15 mouse cellular contexts compared by ENCODE assay signal in genomic region chr3:55397752-55398693, GRCm38 (mm10).
DNase-seq lines count a peak whose midpoint lies in the region; ATAC-seq and TF ChIP-seq lines count a peak whose summit lies in the region.
"Had no signal": no experiment of that assay in that cellular context is flagged by ENCODE, and none has a peak within 500 bp of the region (broad histone marks: within the 10 kb centered on the region; RNA-seq: fewer than 3 reads in every experiment).

No protein-coding gene starts in this region.

- peak; percentile 72 for ATAC-seq in hindbrain, embryonic 12.5 days (ENCODE audit: low FRiP score)
- no peak for ATAC-seq in hindbrain, embryonic 11.5 days (ENCODE audit: low FRiP score)
- peak; percentile 75 for ATAC-seq in midbrain, embryonic 15.5 days (replicated peaks)
- no peak for ATAC-seq in cerebellum, adult (ENCODE audit: insufficient number of reproducible peaks, low FRiP score, low TSS enrichment)
- ATAC-seq: CD4-positive, CD25-positive, alpha-beta regulatory T cell, adult 4 months had no signal

- peak overlapping the region; percentile 62; the same call in 1 of the 2 replicates for H3K27ac ChIP-seq in hindbrain, embryonic 12.5 days
- no peak overlapping the region for H3K27ac ChIP-seq in hindbrain, embryonic 11.5 days (ENCODE audit: low read depth, low read length)
- H3K27ac ChIP-seq in cortical plate, adult 2 months (ENCODE audit: insufficient read depth, low read length) = peak overlapping the region; percentile 21
- H3K27ac ChIP-seq in midbrain, embryonic 15.5 days = peak overlapping the region; percentile 63
- H3K27ac ChIP-seq: kidney, embryonic 15.5 days; limb, embryonic 12.5 days; macrophage had no signal

- H3K27me3 ChIP-seq in hindbrain, embryonic 12.5 days = no peaks in the 10 kb centered on the region
- no peaks in the 10 kb centered on the region for H3K27me3 ChIP-seq in hindbrain, embryonic 11.5 days (ENCODE audit: control insufficient read depth, insufficient read depth, low read length)
- H3K27me3 ChIP-seq in midbrain, embryonic 15.5 days (replicated peaks) = no peaks in the 10 kb centered on the region
- H3K27me3 ChIP-seq: heart, embryonic 12.5 days; kidney, embryonic 15.5 days; limb, embryonic 12.5 days had no signal

- TF ChIP-seq POLR2A in cortical plate, adult 2 months (IDR thresholded peaks at IDR 0.05; ENCODE audit: extremely low read depth, insufficient read depth, low read length) = no peak

- no peaks in the 10 kb centered on the region; the same call in 1 of the 2 replicates for H3K36me3 ChIP-seq in hindbrain, embryonic 12.5 days
- no peaks in the 10 kb centered on the region for H3K36me3 ChIP-seq in hindbrain, embryonic 11.5 days (ENCODE audit: control insufficient read depth, insufficient read depth, low read length)
- H3K36me3 ChIP-seq in midbrain, embryonic 15.5 days (replicated peaks) = no peaks in the 10 kb centered on the region
- H3K36me3 ChIP-seq: heart, embryonic 12.5 days; kidney, embryonic 15.5 days; limb, embryonic 12.5 days had no signal

- H3K4me2 ChIP-seq in hindbrain, embryonic 12.5 days (replicated peaks) = no peak overlapping the region
- H3K4me2 ChIP-seq in hindbrain, embryonic 11.5 days (replicated peaks; ENCODE audit: low read depth, low read length) = no peak overlapping the region
- no peak overlapping the region for H3K4me2 ChIP-seq in midbrain, embryonic 15.5 days
- H3K4me2 ChIP-seq: heart, embryonic 12.5 days; kidney, embryonic 15.5 days; limb, embryonic 12.5 days had no signal

- DNase-seq in hindbrain, embryonic 11.5 days (ENCODE audit: low spot score) = no peak
- DNase-seq in NIH3T3 (ENCODE audit: low read depth) = peak; percentile 29
- DNase-seq in kidney, adult 8-10 months = no peak
- DNase-seq: cerebellum, postnatal 36 days; gastrocnemius, postnatal 10 days had no signal

- no peaks in the 10 kb centered on the region for H3K9me3 ChIP-seq in hindbrain, embryonic 12.5 days (replicated peaks)
- no peaks in the 10 kb centered on the region for H3K9me3 ChIP-seq in hindbrain, embryonic 11.5 days (ENCODE audit: control insufficient read depth, low read length)
- no peaks in the 10 kb centered on the region for H3K9me3 ChIP-seq in midbrain, embryonic 15.5 days
- H3K9me3 ChIP-seq: heart, embryonic 12.5 days; kidney, embryonic 15.5 days; limb, embryonic 12.5 days had no signal

- 78% methylated on average over 6 of the region's 6 CpGs for WGBS in hindbrain, embryonic 12.5 days
- 82% methylated on average over 6 of the region's 6 CpGs for WGBS in hindbrain, embryonic 11.5 days
- 66% methylated on average over 6 of the region's 6 CpGs for WGBS in midbrain, embryonic 15.5 days

- peaks cover 14% of the 10 kb centered on the region for H3K4me1 ChIP-seq in hindbrain, embryonic 12.5 days
- H3K4me1 ChIP-seq in hindbrain, embryonic 11.5 days (replicated peaks; ENCODE audit: control insufficient read depth, insufficient read depth, low read length) = no peaks in the 10 kb centered on the region
- peaks cover 5% of the 10 kb centered on the region for H3K4me1 ChIP-seq in cortical plate, adult 2 months (ENCODE audit: control insufficient read depth, insufficient read depth, low read length)
- peaks cover 14% of the 10 kb centered on the region for H3K4me1 ChIP-seq in midbrain, embryonic 15.5 days
- H3K4me1 ChIP-seq: heart, embryonic 12.5 days; limb, embryonic 12.5 days had no signal

- TF ChIP-seq CTCF in cortical plate, adult 2 months (IDR thresholded peaks at IDR 0.05; ENCODE audit: extremely low read depth, insufficient read depth, low read length) = no peak

- H3K4me3 ChIP-seq in hindbrain, embryonic 12.5 days = no peak overlapping the region
- H3K4me3 ChIP-seq in hindbrain, embryonic 11.5 days (ENCODE audit: low read depth, low read length) = no peak overlapping the region
- no peak overlapping the region for H3K4me3 ChIP-seq in cortical plate, adult 2 months (ENCODE audit: insufficient read depth, low read length)
- H3K4me3 ChIP-seq in midbrain, embryonic 15.5 days = no peak overlapping the region
- H3K4me3 ChIP-seq: erythroblast, embryonic 14.5 days; heart, embryonic 12.5 days; kidney, embryonic 15.5 days; limb, embryonic 12.5 days had no signal

- H3K9ac ChIP-seq in hindbrain, embryonic 12.5 days = no peak overlapping the region
- no peak overlapping the region for H3K9ac ChIP-seq in hindbrain, embryonic 11.5 days (ENCODE audit: low read depth, low read length)
- no peak overlapping the region for H3K9ac ChIP-seq in midbrain, embryonic 15.5 days
- H3K9ac ChIP-seq: heart, embryonic 12.5 days; kidney, embryonic 15.5 days; limb, embryonic 12.5 days had no signal

Comparison
In these comparisons a context has a peak if more than half of its experiments do, and no peak if none do; other contexts are left out.
1. ATAC-seq: peak in hindbrain, embryonic 12.5 days (single experiment) and midbrain, embryonic 15.5 days (single experiment); none in hindbrain, embryonic 11.5 days (single experiment) and cerebellum, adult (single experiment).